Mouse (Mus musculus): Measurements from ENCODE around the gene Lsm5.
A peak's percentile ranks its signal among the peaks of the same experiment; 100 is the strongest.

Gene Lsm5

GRCm38 (mm10) chr6:56703931-56704900, at the start of gene Lsm5:
TSS of gene Lsm5 (minus strand) at chr6:56704710.
- peak; percentile 84 for DNase-seq

GRCm38 (mm10) chr6:56753719-56754118, 49.2 kb upstream of the Lsm5 start:
- DNase-seq, result no peak

GRCm38 (mm10) chr6:56745950-56746543, 41.5 kb upstream of the Lsm5 start:
- no peak for DNase-seq

- no peak for DNase-seq
Measured at GRCm38 (mm10) chr6:56732545-56732944, 28.0 kb upstream of the Lsm5 start.

- DNase-seq, result no peak
Measured at GRCm38 (mm10) chr6:56720877-56721276, 16.4 kb upstream of the Lsm5 start.

GRCm38 (mm10) chr6:56719071-56719470, 14.6 kb upstream of the Lsm5 start:
- no peak for DNase-seq

- peak; percentile 68 for DNase-seq
Measured at GRCm38 (mm10) chr6:56715270-56715666, 10.8 kb upstream of the Lsm5 start.

- peak; percentile 99 for DNase-seq
Measured at GRCm38 (mm10) chr6:56714574-56715269, 10.2 kb upstream of the Lsm5 start, which contains the start of gene Avl9. TSS of gene Avl9 (plus strand) at chr6:56714899.

GRCm38 (mm10) chr6:56714186-56714573, 9.7 kb upstream of the Lsm5 start:
- DNase-seq, result no peak

GRCm38 (mm10) chr6:56692445-56692844, 12.1 kb downstream of the Lsm5 start:
- no peak for DNase-seq

- peak; percentile 70 for DNase-seq
Measured at GRCm38 (mm10) chr6:56691205-56691604, 13.3 kb downstream of the Lsm5 start.

GRCm38 (mm10) chr6:56688238-56688637, 16.3 kb downstream of the Lsm5 start:
- no peak for DNase-seq

- DNase-seq, result no peak
Measured at GRCm38 (mm10) chr6:56664410-56664809, 40.1 kb downstream of the Lsm5 start.

- DNase-seq, result no peak
Measured at GRCm38 (mm10) chr6:56655393-56655792, 49.1 kb downstream of the Lsm5 start.

- peak; percentile 22 for DNase-seq
Measured at GRCm38 (mm10) chr6:56652121-56652592, 52.4 kb downstream of the Lsm5 start.

Data from liver (tissue).